Mouse (Mus musculus): Measurements from ENCODE around the gene Lalba. TPM values are rescaled to one million over a fixed set of nuclear protein-coding genes. Genes with fewer than 3 reads are reported as not detected.
"Not testable (repeated sequence)": the region's sequence is repeated elsewhere in the genome, so short reads cannot be mapped to it uniquely, and the experiment has no call there.

The Lalba gene
- total RNA-seq, 2 experiments from 2014 or later, result not detected

DNA sequence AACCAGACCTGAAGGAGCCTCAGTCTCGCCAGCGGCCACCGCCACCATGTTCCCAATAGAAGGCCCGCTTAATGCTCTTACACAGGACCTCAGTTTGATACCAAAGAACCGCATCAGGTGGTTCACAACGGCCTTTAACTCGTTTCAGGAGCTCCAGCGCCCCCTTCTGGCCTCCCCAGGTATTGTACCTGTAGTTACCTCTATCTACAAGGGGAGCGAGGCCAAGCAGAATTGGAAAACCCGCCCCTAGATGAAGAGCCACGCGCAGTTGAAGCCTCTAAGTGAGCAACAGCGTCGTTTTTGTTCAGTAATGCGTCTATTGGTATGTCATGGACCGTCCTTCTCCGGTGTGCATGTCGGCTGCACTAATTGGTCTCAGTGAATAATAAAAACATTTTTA lies 22.0 kb upstream of the Lalba start:
- intact Hi-C loops (cut with DNase I), result loop anchor here (10.0 kb wide), 1 partner anchor 320 kb away; no protein-coding TSS in a partner anchor
- peak; percentile 49 to 78 for DNase-seq (ENCODE audit: extremely low spot score in 1 of 2, low spot score in 2 of 2)

GRCm38 (mm10) chr15:98503317-98503716 lies 20.8 kb upstream of the Lalba start:
- intact Hi-C loops (cut with DNase I), result loop anchor here (10.0 kb wide), 1 partner anchor 319 kb away; no protein-coding TSS in a partner anchor
- DNase-seq (ENCODE audit: extremely low spot score in 1 of 2, low spot score in 2 of 2), result no peak

DNA sequence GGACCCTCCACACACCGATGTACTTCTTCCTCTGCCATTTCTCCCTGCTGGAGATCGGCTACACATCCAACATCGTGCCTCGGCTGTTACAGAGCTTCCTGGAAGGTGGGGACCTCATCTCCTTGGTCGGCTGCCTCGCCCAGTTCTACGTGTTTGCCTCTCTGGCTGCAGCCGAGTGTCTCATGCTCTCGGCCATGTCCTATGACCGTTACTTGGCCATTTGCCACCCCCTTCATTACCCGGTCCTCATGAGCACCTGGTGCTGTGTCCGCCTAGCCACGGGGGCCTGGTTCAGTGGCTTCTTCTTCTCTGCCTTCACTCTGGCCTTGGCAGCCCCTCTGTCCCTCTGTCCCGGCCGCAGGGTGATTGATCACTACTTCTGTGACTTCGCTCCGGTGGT lies 15.1 kb upstream of the Lalba start:
- intact Hi-C loops (cut with DNase I), result no loop called here
- no peak for DNase-seq (ENCODE audit: extremely low spot score in 1 of 2, low spot score in 2 of 2)

DNA sequence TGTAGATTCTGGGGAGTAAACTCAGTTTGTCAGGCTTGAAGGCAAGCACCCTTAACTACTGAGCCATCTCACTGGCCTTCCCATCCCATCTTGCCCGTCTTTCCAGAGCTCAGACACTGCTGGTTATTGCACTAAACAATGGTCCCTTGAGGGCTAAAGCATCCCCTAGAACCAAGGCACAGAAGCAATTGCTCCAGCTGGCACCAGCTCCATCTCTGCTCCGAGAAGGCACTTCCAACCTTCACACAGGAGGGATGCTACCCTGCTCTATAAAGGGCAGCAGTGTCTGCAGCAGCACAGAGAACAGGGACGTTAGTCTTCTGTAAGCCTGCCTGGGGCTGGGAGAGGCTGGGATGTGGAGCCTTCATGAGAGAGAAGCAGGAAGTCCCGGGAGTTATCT lies 9.6 kb upstream of the Lalba start, which contains the start of gene Olfr279:
TSS of gene Olfr279 (plus strand) at position 301 of the 400 bp plus-strand sequence.
- intact Hi-C loops (cut with DNase I), result no loop called here
- DNase-seq (ENCODE audit: extremely low spot score in 1 of 2, low spot score in 2 of 2), result no peak

DNA sequence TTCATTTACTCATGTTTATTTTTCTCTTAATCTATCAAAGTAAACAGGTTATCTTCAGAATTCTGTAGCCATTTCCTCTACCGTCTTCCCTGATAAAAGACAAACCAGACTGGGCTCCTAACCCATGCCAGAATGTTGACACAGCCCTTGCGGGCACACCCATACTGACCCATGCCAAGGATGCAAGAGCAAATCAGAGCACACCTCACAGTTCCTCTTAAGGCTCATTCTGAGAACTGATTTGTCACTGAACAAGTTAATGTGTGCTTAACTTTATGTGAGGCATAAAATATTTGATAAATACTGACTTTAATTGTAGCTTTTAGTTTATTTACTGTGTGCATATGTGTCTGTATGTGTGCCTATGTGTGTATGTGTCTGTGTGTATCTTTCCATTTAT lies 8.8 kb upstream of the Lalba start:
- no peak for DNase-seq (ENCODE audit: extremely low spot score in 1 of 2, low spot score in 2 of 2)
- intact Hi-C loops (cut with DNase I), result no loop called here

- intact Hi-C loops (cut with DNase I), result no loop called here
- DNase-seq (ENCODE audit: extremely low spot score in 1 of 2, low spot score in 2 of 2), result no peak
These were observed 4.0 kb upstream of the Lalba start for GRCm38 (mm10) chr15:98486433-98487021.

DNA sequence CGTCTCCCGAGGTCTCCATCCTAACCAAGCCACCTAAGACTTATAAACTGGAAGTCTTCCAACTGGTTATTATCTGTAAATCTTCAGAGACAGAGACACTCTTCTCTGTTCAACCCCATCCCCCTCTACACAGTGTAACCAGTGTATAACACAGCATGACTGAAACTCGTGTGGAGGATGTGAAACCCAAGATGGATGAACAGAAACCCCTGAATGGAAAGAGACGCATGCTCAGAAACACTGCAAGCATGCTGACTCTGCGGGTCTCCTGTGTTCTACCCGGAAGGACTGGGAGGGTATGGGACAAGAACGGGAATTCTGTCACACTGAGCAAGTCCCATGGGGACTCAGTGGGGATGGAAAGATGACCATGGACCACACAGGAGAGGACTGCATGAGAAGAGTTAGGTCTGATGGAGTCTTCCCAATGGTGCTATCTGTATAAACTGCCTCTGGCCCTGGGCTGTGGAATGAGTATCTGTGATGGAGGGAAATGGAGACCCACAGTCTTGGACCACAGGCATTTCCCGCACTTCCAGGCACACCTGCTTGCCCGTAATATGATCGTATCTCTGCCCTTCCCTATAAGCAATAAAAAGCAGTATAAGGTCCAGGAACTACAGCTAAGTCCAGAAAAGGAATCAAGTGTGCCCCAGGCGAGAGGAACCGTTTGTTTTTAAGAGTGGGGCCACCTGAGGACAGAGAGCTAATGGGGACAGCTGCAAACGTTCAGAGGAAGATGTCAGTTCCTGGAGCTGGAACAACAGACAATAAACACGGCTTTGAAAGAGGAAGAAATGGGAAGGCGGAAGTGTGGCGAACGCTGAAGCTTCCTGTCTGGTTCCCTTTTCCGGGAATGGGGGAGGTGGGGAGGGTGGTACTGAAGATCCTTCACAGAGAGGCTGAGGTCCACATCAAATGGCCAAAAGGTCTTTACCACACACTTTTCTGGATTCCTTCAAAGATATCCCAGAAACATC lies 1.7 kb upstream of the Lalba start:
- peak; percentile 18 to 45 for DNase-seq (ENCODE audit: extremely low spot score in 1 of 2, low spot score in 2 of 2)
- intact Hi-C loops (cut with DNase I), result no loop called here

GRCm38 (mm10) chr15:98479568-98480102 lies 2.9 kb downstream of the Lalba start:
- no peak for DNase-seq (ENCODE audit: extremely low spot score in 1 of 2, low spot score in 2 of 2)
- intact Hi-C loops (cut with DNase I), result no loop called here

DNA sequence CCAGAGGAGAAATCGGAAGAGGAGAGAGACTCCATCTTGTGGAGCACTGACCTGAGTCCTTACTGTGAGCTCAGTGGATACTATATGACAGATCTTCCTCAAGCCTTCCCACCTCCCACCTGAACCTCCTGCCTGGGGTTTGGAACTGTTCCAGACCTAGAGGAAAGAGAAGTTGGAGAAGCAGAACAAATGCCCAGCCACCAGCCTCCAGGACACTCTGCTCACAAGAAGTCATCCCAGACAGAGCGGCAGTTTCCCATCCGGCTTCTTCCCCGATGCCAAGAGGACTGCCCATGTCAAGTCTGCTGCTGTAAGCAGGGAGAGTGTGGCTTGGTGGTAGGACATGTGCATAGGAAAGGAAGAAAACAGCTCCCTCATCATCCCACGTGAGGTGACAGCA lies 6.2 kb downstream of the Lalba start:
- intact Hi-C loops (cut with DNase I), result no loop called here
- DNase-seq (ENCODE audit: extremely low spot score in 1 of 2, low spot score in 2 of 2), result no peak

DNA sequence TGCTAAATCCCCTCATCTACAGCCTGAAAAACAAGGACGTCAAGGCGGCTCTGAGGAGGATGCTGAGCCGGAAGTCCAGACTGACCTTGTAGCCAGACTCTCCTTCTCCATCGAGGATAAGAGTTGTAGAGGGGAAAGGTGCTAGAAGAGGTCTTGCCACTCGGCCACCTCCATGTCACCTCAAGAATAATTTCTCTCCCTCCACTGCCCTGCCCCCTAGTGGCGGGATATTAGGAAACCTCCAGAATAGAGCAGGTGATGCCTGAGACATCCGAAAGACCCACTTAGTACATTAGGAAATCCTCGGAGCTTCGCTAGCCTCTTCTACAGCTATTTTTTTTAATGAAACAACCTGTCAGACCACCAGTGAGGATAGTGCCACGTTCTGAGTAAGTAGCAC lies 7.1 kb downstream of the Lalba start:
- intact Hi-C loops (cut with DNase I), result no loop called here
- DNase-seq (ENCODE audit: extremely low spot score in 1 of 2, low spot score in 2 of 2), result peak in 1 of 2 experiments; percentile 43

DNA sequence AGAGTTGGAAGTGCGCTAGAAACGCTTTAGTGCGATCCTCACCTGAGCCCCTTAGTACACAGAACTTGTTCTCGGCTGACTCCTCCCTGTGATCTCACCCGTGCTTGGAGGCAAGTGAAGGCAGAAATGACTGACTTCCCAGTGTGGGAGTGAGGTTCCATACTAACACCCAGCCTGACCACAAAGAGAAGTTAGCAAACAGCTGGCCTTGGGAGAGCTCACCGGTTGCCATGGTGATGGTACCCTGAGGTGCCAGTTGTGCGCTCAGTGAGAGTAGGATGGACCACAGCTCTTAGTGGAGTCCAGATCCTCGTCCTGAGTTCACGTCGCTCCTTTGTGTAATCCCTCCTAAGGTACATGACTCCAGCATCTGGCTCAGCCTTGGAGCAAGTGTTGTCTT lies 7.6 kb downstream of the Lalba start:
- no peak for DNase-seq (ENCODE audit: extremely low spot score in 1 of 2, low spot score in 2 of 2)
- intact Hi-C loops (cut with DNase I), result no loop called here

- intact Hi-C loops (cut with DNase I), result no loop called here
These were observed 11.0 kb downstream of the Lalba start for GRCm38 (mm10) chr15:98471539-98471938.

DNA sequence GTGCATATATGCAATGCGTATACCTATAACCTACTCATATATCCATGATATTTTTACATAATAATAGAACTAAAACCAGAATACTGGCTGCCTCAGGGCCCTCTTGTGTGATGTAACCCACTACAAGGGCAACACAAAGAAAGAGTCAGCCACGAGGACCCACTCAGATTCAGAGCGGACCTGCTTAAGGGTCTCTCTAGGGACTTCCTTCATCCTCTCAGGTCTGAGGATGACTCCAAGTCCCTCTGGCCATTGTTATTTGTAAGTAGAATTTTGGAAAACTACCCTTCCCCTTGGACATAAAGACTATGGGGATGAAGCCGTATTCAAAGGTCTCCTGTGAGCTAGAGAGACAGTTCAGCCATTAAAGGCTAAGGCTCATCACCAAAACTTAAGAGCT lies 12.9 kb downstream of the Lalba start, which contains the start of gene OR5BS1P:
TSS of gene OR5BS1P (plus strand) at position 301 of the 400 bp plus-strand sequence.
- intact Hi-C loops (cut with DNase I), result no loop called here

More at GRCm38 (mm10) chr15:98471539-98471938, 11.0 kb downstream of the Lalba start:
- no peak for DNase-seq (ENCODE audit: extremely low spot score in 1 of 2, low spot score in 2 of 2)

GRCm38 (mm10) chr15:98452288-98452687 lies 30.2 kb downstream of the Lalba start, which contains the start of gene Olfr281:
Gene Olfr281 (plus strand): TSS chr15:98452588.
- intact Hi-C loops (cut with DNase I), result no loop called here
- no peak for DNase-seq (ENCODE audit: extremely low spot score in 1 of 2, low spot score in 2 of 2)

More for the DNA sequence above, 12.9 kb downstream of the Lalba start, which contains the start of gene OR5BS1P:
- no peak for DNase-seq (ENCODE audit: extremely low spot score in 1 of 2, low spot score in 2 of 2)

GRCm38 (mm10) chr15:98448521-98448920 lies 34.0 kb downstream of the Lalba start:
- DNase-seq (ENCODE audit: extremely low spot score in 1 of 2, low spot score in 2 of 2), result no peak
- intact Hi-C loops (cut with DNase I), result no loop called here

DNA sequence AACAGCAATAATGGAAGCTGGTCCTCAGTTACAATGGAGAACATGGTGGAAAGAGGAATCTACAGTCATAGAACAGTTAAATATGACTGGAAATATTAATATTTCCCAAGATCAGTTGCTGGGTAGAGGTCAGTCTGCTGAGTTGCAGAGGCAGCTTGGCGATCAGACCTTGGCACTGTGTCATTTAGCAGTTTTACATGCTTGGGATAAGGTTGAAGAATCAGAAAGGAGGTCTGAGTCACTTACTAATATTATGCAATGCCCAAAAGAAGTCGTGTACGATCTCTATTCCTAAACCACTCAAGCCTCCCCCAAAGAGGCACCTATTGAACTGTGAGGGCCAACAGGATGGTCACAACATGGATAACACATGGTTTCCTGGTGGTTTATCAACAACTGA lies 38.0 kb downstream of the Lalba start:
- intact Hi-C loops (cut with DNase I), result no loop called here
- DNase-seq (ENCODE audit: extremely low spot score in 1 of 2, low spot score in 2 of 2), result no peak

- intact Hi-C loops (cut with DNase I), result not testable (repeated sequence)
These were observed 51.6 kb downstream of the Lalba start, which contains the start of gene Olfr282 for GRCm38 (mm10) chr15:98430925-98431324. Gene Olfr282 (plus strand): TSS chr15:98431225.

More at GRCm38 (mm10) chr15:98430925-98431324, 51.6 kb downstream of the Lalba start, which contains the start of gene Olfr282:
- not testable (repeated sequence) for DNase-seq (ENCODE audit: extremely low spot score in 1 of 2, low spot score in 2 of 2)
